In the genomic region with DNA sequence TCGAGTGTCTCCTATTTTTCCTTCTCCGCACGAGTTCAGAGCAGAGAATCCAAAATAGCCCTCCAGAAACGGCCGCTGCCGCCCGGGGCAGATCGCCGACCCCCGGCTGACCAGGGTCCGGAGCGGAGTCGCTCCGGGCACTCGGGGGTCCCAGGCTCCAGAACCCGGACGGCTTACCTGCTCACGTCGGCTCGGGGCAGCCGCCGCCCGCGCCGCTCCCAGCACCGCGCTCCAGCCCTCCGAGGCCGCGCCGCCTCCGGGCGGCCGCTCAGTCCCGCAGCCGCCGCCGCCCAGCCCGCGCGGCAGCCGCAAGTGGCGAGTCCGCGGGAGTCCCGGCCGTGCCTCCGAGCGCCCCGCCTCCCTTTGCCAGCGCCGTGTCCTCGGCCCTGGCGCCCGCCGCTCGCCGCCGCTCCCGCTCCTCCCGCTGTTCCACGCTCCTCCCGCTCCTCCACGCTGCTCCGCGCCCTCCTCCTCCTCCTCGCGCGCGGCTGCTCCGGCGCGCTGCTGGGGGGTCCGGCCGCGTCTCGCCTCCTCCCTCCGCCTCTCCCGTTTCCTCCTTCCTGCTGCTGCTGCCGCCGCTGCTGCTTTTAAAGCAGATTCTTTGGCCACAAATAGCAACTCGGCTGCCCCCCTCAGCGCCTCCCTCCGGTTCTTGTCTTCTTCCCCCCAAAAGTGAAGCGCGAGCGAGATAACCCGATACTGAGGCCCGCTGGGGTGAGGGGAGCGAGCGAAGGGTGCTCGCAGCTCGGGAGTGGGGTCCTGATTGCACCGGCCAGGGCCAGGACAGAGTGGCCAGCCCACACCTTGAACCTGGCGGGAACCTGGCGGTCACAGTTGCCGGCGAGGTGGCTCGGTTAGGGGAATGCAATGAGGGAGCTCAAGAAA, we compare ENCODE assay signal across 8 mouse cellular contexts.
DNase-seq lines count a peak whose midpoint lies in the region; ATAC-seq and TF ChIP-seq lines count a peak whose summit lies in the region.

No protein-coding gene starts in this region.

- H3K27me3 ChIP-seq in Patski = no peaks in the 10 kb centered on the region

- TF ChIP-seq CTCF in Patski (IDR thresholded peaks at IDR 0.05) = no peak

- ATAC-seq in Patski = peak; percentile 65
- peak; percentile 23 to 49 for ATAC-seq in hematopoietic stem cell, adult 5-6 weeks (replicated peaks in 1 of 2; ENCODE audit: insufficient read depth in 1 of 2, low FRiP score in 2 of 2, low TSS enrichment in 1 of 2, low read depth in 1 of 2, poor library complexity in 2 of 2, severe bottlenecking in 2 of 2)

- POLR2A ChIA-PET in Patski (lab: Charles Lee) = no interaction called here

- DNase-seq in Patski (ENCODE audit: low read depth, low spot score) (no peak), MN1 (ENCODE audit: low spot score) (no peak)
- DNase-seq in cerebellum, adult 9-10 months = peak; percentile 84
- peak; percentile 49 to 60 for DNase-seq in frontal cortex, postnatal 14 days (ENCODE audit: low spot score in 2 of 2)
- DNase-seq in layer of hippocampus, adult 9-11 months = peak; percentile 49
- DNase-seq in lung, adult 18-20 months = peak; percentile 47 to 58
- DNase-seq in ovary, postnatal 10 days (ENCODE audit: low spot score) = peak; percentile 54

- in situ Hi-C loops in Patski (cut with MboI; ENCODE audit: low pct_unique_long_range_greater_than_20kb) = no loop called here

- CTCF ChIA-PET in Patski (lab: Charles Lee) = interaction anchor here (3.2 kb wide), 1 partner anchor 10 kb away, joined by 14 read pairs; no protein-coding TSS in a partner anchor

Comparison
In these comparisons a context has a peak if more than half of its experiments do, and no peak if none do; other contexts are left out.
1. DNase-seq: peak in cerebellum, adult 9-10 months (single experiment), frontal cortex, postnatal 14 days (2 of 2), layer of hippocampus, adult 9-11 months (single experiment), lung, adult 18-20 months (2 of 2) and ovary, postnatal 10 days (single experiment); none in Patski (single experiment) and MN1 (single experiment).